Mouse (Mus musculus): ENCODE measurements at regions not wholly inside any gene's neighbourhood (a gene's known extent, or its start where the extent isn't known, plus 50 kb on each side); places are given as distances from the start of the nearest gene placed in this dataset.

- H3K36me3 ChIP-seq (ENCODE audit: control insufficient read depth, insufficient read depth) = no peaks in the 10 kb centered on the region
- no peak overlapping the region for H3K4me2 ChIP-seq (ENCODE audit: low read depth, low read length)
- H3K27me3 ChIP-seq (ENCODE audit: control insufficient read depth, insufficient read depth, low read depth, low read length) = no peaks in the 10 kb centered on the region
- no peak overlapping the region for H3K27ac ChIP-seq (ENCODE audit: low read length)
- ATAC-seq (ENCODE audit: low read depth) = no peak
- H3K9me3 ChIP-seq (replicated peaks; ENCODE audit: control insufficient read depth, low read length) = no peaks in the 10 kb centered on the region
- H3K9ac ChIP-seq (ENCODE audit: low read depth, low read length) = no peak overlapping the region
- no peak overlapping the region for H3K4me3 ChIP-seq (ENCODE audit: low read depth, low read length)
- no peaks in the 10 kb centered on the region for H3K4me1 ChIP-seq (ENCODE audit: control insufficient read depth, low read depth, low read length)
- whole genome bisulfite sequencing (ENCODE audit: insufficient replicate concordance) = 74% methylated on average over 19 of the region's 19 CpGs
These were observed 113.5 kb upstream of the Mkln1 start for GRCm38 (mm10) chr6:31285064-31285463.

GRCm38 (mm10) chr6:31285981-31286737 is 112.4 kb upstream of the Mkln1 start:
- WGBS (ENCODE audit: insufficient replicate concordance) = 58% methylated on average over 11 of the region's 11 CpGs
- no peaks in the 10 kb centered on the region for H3K4me1 ChIP-seq (ENCODE audit: control insufficient read depth, low read depth, low read length)
- H3K27me3 ChIP-seq (ENCODE audit: control insufficient read depth, insufficient read depth, low read depth, low read length) = no peaks in the 10 kb centered on the region
- ATAC-seq (ENCODE audit: low read depth) = no peak
- no peak overlapping the region for H3K9ac ChIP-seq (ENCODE audit: low read depth, low read length)
- no peaks in the 10 kb centered on the region for H3K9me3 ChIP-seq (replicated peaks; ENCODE audit: control insufficient read depth, low read length)
- no peak overlapping the region for H3K27ac ChIP-seq (ENCODE audit: low read length)
- no peaks in the 10 kb centered on the region for H3K36me3 ChIP-seq (ENCODE audit: control insufficient read depth, insufficient read depth)
- H3K4me2 ChIP-seq (ENCODE audit: low read depth, low read length) = no peak overlapping the region
- no peak overlapping the region for H3K4me3 ChIP-seq (ENCODE audit: low read depth, low read length)

- Histone ChIP-seq H3K4me3 (ENCODE audit: low read depth, low read length) (no peak overlapping the region), H3K4me1 (ENCODE audit: control insufficient read depth, low read depth, low read length) (no peaks in the 10 kb centered on the region), H3K27ac (ENCODE audit: low read length) (no peak overlapping the region), H3K36me3 (ENCODE audit: control insufficient read depth, insufficient read depth) (no peaks in the 10 kb centered on the region), H3K9ac (ENCODE audit: low read depth, low read length) (no peak overlapping the region), H3K27me3 (ENCODE audit: control insufficient read depth, insufficient read depth, low read depth, low read length) (no peaks in the 10 kb centered on the region), H3K4me2 (ENCODE audit: low read depth, low read length) (no peak overlapping the region), H3K9me3 (replicated peaks; ENCODE audit: control insufficient read depth, low read length) (no peaks in the 10 kb centered on the region)
- 66% methylated on average over 2 of the region's 2 CpGs for WGBS (ENCODE audit: insufficient replicate concordance)
- no peak for ATAC-seq (ENCODE audit: low read depth)
These were observed 111.4 kb upstream of the Mkln1 start for GRCm38 (mm10) chr6:31287176-31287575.

- H3K4me2 ChIP-seq (ENCODE audit: low read depth, low read length) = no peak overlapping the region
- H3K4me3 ChIP-seq (ENCODE audit: low read depth, low read length) = no peak overlapping the region
- no peaks in the 10 kb centered on the region for H3K4me1 ChIP-seq (ENCODE audit: control insufficient read depth, low read depth, low read length)
- ATAC-seq (ENCODE audit: low read depth) = no peak
- no peak overlapping the region for H3K9ac ChIP-seq (ENCODE audit: low read depth, low read length)
- no peaks in the 10 kb centered on the region for H3K27me3 ChIP-seq (ENCODE audit: control insufficient read depth, insufficient read depth, low read depth, low read length)
- 37% methylated on average over 7 of the region's 7 CpGs for WGBS (ENCODE audit: insufficient replicate concordance)
- no peaks in the 10 kb centered on the region for H3K9me3 ChIP-seq (replicated peaks; ENCODE audit: control insufficient read depth, low read length)
- no peaks in the 10 kb centered on the region for H3K36me3 ChIP-seq (ENCODE audit: control insufficient read depth, insufficient read depth)
- H3K27ac ChIP-seq (ENCODE audit: low read length) = no peak overlapping the region
These were observed 110.8 kb upstream of the Mkln1 start for GRCm38 (mm10) chr6:31287686-31288085.

- Histone ChIP-seq H3K4me3 (ENCODE audit: low read depth, low read length) (no peak overlapping the region), H3K4me1 (ENCODE audit: control insufficient read depth, low read depth, low read length) (no peaks in the 10 kb centered on the region), H3K27ac (ENCODE audit: low read length) (no peak overlapping the region), H3K4me2 (ENCODE audit: low read depth, low read length) (no peak overlapping the region), H3K27me3 (ENCODE audit: control insufficient read depth, insufficient read depth, low read depth, low read length) (no peaks in the 10 kb centered on the region), H3K9ac (ENCODE audit: low read depth, low read length) (no peak overlapping the region), H3K36me3 (ENCODE audit: control insufficient read depth, insufficient read depth) (no peaks in the 10 kb centered on the region), H3K9me3 (replicated peaks; ENCODE audit: control insufficient read depth, low read length) (no peaks in the 10 kb centered on the region)
- ATAC-seq (ENCODE audit: low read depth) = no peak
- 37% methylated on average over 14 of the region's 14 CpGs for WGBS (ENCODE audit: insufficient replicate concordance)
These were observed 109.9 kb upstream of the Mkln1 start for GRCm38 (mm10) chr6:31288421-31289233.

GRCm38 (mm10) chr6:31289234-31289486 is 109.4 kb upstream of the Mkln1 start:
- ATAC-seq (ENCODE audit: low read depth) = no peak
- H3K9me3 ChIP-seq (replicated peaks; ENCODE audit: control insufficient read depth, low read length) = no peaks in the 10 kb centered on the region
- no peak overlapping the region for H3K4me3 ChIP-seq (ENCODE audit: low read depth, low read length)
- H3K4me2 ChIP-seq (ENCODE audit: low read depth, low read length) = no peak overlapping the region
- no peak overlapping the region for H3K9ac ChIP-seq (ENCODE audit: low read depth, low read length)
- no peaks in the 10 kb centered on the region for H3K36me3 ChIP-seq (ENCODE audit: control insufficient read depth, insufficient read depth)
- no peaks in the 10 kb centered on the region for H3K27me3 ChIP-seq (ENCODE audit: control insufficient read depth, insufficient read depth, low read depth, low read length)
- 75% methylated on average over 4 of the region's 4 CpGs for WGBS (ENCODE audit: insufficient replicate concordance)
- H3K4me1 ChIP-seq (ENCODE audit: control insufficient read depth, low read depth, low read length) = no peaks in the 10 kb centered on the region
- no peak overlapping the region for H3K27ac ChIP-seq (ENCODE audit: low read length)

GRCm38 (mm10) chr6:31292081-31292480 is 106.5 kb upstream of the Mkln1 start:
- Histone ChIP-seq H3K4me2 (ENCODE audit: low read depth, low read length) (no peak overlapping the region), H3K4me1 (ENCODE audit: control insufficient read depth, low read depth, low read length) (no peaks in the 10 kb centered on the region), H3K4me3 (ENCODE audit: low read depth, low read length) (no peak overlapping the region), H3K36me3 (ENCODE audit: control insufficient read depth, insufficient read depth) (no peaks in the 10 kb centered on the region), H3K9me3 (replicated peaks; ENCODE audit: control insufficient read depth, low read length) (no peaks in the 10 kb centered on the region), H3K9ac (ENCODE audit: low read depth, low read length) (no peak overlapping the region), H3K27ac (ENCODE audit: low read length) (no peak overlapping the region), H3K27me3 (ENCODE audit: control insufficient read depth, insufficient read depth, low read depth, low read length) (no peaks in the 10 kb centered on the region)
- WGBS (ENCODE audit: insufficient replicate concordance) = 72% methylated on average over 7 of the region's 7 CpGs
- no peak for ATAC-seq (ENCODE audit: low read depth)

- no peak for ATAC-seq (ENCODE audit: low read depth)
- Histone ChIP-seq H3K9me3 (replicated peaks; ENCODE audit: control insufficient read depth, low read length) (no peaks in the 10 kb centered on the region), H3K9ac (ENCODE audit: low read depth, low read length) (no peak overlapping the region), H3K36me3 (ENCODE audit: control insufficient read depth, insufficient read depth) (no peaks in the 10 kb centered on the region), H3K27me3 (ENCODE audit: control insufficient read depth, insufficient read depth, low read depth, low read length) (no peaks in the 10 kb centered on the region), H3K4me3 (ENCODE audit: low read depth, low read length) (no peak overlapping the region), H3K27ac (ENCODE audit: low read length) (no peak overlapping the region), H3K4me1 (ENCODE audit: control insufficient read depth, low read depth, low read length) (no peaks in the 10 kb centered on the region), H3K4me2 (ENCODE audit: low read depth, low read length) (no peak overlapping the region)
- WGBS (ENCODE audit: insufficient replicate concordance) = 34% methylated on average over 7 of the region's 7 CpGs
These were observed 105.5 kb upstream of the Mkln1 start for GRCm38 (mm10) chr6:31293008-31293407.

- ATAC-seq (ENCODE audit: low read depth) = no peak
- H3K27ac ChIP-seq (ENCODE audit: low read length) = no peak overlapping the region
- H3K4me1 ChIP-seq (ENCODE audit: control insufficient read depth, low read depth, low read length) = no peaks in the 10 kb centered on the region
- H3K27me3 ChIP-seq (ENCODE audit: control insufficient read depth, insufficient read depth, low read depth, low read length) = no peaks in the 10 kb centered on the region
- no peaks in the 10 kb centered on the region for H3K9me3 ChIP-seq (replicated peaks; ENCODE audit: control insufficient read depth, low read length)
- no peak overlapping the region for H3K9ac ChIP-seq (ENCODE audit: low read depth, low read length)
- H3K4me3 ChIP-seq (ENCODE audit: low read depth, low read length) = no peak overlapping the region
- H3K36me3 ChIP-seq (ENCODE audit: control insufficient read depth, insufficient read depth) = no peaks in the 10 kb centered on the region
- H3K4me2 ChIP-seq (ENCODE audit: low read depth, low read length) = no peak overlapping the region
- 69% methylated on average over 7 of the region's 7 CpGs for WGBS (ENCODE audit: insufficient replicate concordance)
These were observed 99.1 kb upstream of the Mkln1 start for GRCm38 (mm10) chr6:31299395-31299794.

Data from liver, embryonic 16.5 days (tissue).